7 mouse cellular contexts compared by ENCODE assay signal in the genomic region with DNA sequence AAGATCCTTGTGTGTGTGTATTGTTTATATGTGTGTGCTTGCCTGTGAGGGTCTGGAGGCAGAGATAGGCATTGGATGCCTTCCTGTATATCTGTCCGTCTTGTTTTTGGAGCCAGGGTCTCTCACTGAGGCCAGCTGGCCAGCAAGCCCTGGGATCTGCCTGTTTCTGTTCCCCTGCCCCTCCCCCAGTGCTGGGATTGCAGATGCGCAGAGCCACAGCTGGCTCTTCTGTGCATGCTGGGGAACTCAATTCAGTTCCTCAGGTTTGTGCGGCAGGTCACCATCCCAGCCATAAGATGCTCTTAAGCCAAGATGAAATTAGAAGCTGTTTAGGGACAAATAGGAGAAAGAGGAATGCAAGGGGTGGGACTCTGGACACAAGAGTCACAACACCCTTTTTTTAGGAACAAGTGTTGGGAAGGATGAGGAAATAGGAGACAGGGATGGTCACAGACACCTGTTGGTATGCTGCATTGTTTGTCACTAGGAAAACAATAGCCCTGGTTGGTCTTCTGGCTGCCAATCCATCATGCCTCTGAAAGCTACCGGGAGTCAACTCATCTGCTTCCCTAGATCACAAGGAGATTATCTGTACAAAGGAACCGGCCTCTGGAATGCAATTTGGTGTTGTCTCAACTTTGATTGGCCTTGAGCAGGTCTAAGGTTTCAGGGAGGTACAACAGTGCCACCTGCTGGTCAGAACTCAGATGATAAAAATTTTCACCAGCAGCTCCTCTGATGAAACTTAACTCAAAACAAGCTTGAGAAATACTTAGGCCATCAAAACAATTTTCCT. TPM values are rescaled to one million over a fixed set of nuclear protein-coding genes. Genes with fewer than 3 reads are reported as not detected.
DNase-seq lines count a peak whose midpoint lies in the region; ATAC-seq and TF ChIP-seq lines count a peak whose summit lies in the region.

No protein-coding gene starts in this region.

- H3K4me3 ChIP-seq in hindbrain, embryonic 13.5 days: no peak overlapping the region
- H3K4me3 ChIP-seq in midbrain, embryonic 12.5 days: no peak overlapping the region

- no peak for TF ChIP-seq CTCF in Patski (IDR thresholded peaks at IDR 0.05)

- DNase-seq in Patski (ENCODE audit: low read depth, low spot score): peak; percentile 79
- DNase-seq in c-Kit-positive CD71-positive TER-119-negative erythroid progenitor cells, embryonic 14.5 days (ENCODE audit: low read depth): peak; percentile 82
- DNase-seq in frontal cortex, postnatal 25 days (ENCODE audit: low spot score in 2 of 2): peak; percentile 78 to 82
- peak; percentile 64 to 77 for DNase-seq in layer of hippocampus, postnatal 36 days
- peak; percentile 80 to 90 for DNase-seq in spleen, postnatal 10 days (ENCODE audit: low spot score in 2 of 2)

- H3K9me3 ChIP-seq in hindbrain, embryonic 13.5 days: no peaks in the 10 kb centered on the region
- no peaks in the 10 kb centered on the region for H3K9me3 ChIP-seq in midbrain, embryonic 12.5 days

- H3K36me3 ChIP-seq in hindbrain, embryonic 13.5 days: no peaks in the 10 kb centered on the region
- H3K36me3 ChIP-seq in midbrain, embryonic 12.5 days: no peaks in the 10 kb centered on the region

- in situ Hi-C loops in Patski (cut with MboI; ENCODE audit: low pct_unique_long_range_greater_than_20kb): loop anchor here (5.0 to 10.0 kb wide), 2 partner anchors 262 to 290 kb away; no protein-coding TSS in a partner anchor

- no peak overlapping the region for H3K9ac ChIP-seq in hindbrain, embryonic 13.5 days
- H3K9ac ChIP-seq in midbrain, embryonic 12.5 days (replicated peaks): no peak overlapping the region

- no peak overlapping the region for H3K27ac ChIP-seq in hindbrain, embryonic 13.5 days
- H3K27ac ChIP-seq in midbrain, embryonic 12.5 days (replicated peaks): no peak overlapping the region

- WGBS in hindbrain, embryonic 13.5 days: 10% methylated on average over 5 of the region's 5 CpGs
- 4% methylated on average over 5 of the region's 5 CpGs for WGBS in midbrain, embryonic 12.5 days

- H3K4me1 ChIP-seq in hindbrain, embryonic 13.5 days (replicated peaks): peaks cover 31% of the 10 kb centered on the region
- peaks cover 31% of the 10 kb centered on the region for H3K4me1 ChIP-seq in midbrain, embryonic 12.5 days

- no peak for ATAC-seq in Patski
- ATAC-seq in hindbrain, embryonic 13.5 days (ENCODE audit: low FRiP score): no peak
- ATAC-seq in midbrain, embryonic 12.5 days (ENCODE audit: low FRiP score, low read depth): no peak

- no peaks in the 10 kb centered on the region for H3K27me3 ChIP-seq in Patski
- no peaks in the 10 kb centered on the region for H3K27me3 ChIP-seq in hindbrain, embryonic 13.5 days
- no peaks in the 10 kb centered on the region for H3K27me3 ChIP-seq in midbrain, embryonic 12.5 days

- POLR2A ChIA-PET in Patski (lab: Charles Lee): interaction anchor here (1.2 to 3.1 kb wide), 2 partner anchors 12 to 113 kb away, joined by 3 to 15 read pairs; no protein-coding TSS in a partner anchor

- CTCF ChIA-PET in Patski (lab: Charles Lee): interaction anchor here (0.6 to 4.6 kb wide), 46 partner anchors 8 to 302 kb away, joined by 3 to 67 read pairs (median 4); partner anchors contain the start of genes Atp8b2, Hax1 and Jtb

- 0 out of 2 replicates have a peak overlapping the region, but pooled peaks have one; percentile 8 for H3K4me2 ChIP-seq in hindbrain, embryonic 13.5 days
- peak overlapping the region; percentile 28; the same call in 1 of the 2 replicates for H3K4me2 ChIP-seq in midbrain, embryonic 12.5 days (replicated peaks)

RNA-seq across cellular contexts. Expression of gene Tpm3, which starts 4.7 kb away (rescaled TPM):
- 501 TPM for polyA plus RNA-seq in Patski (2021)
- polyA plus RNA-seq in hindbrain, embryonic 13.5 days (2015; fragmentation: Nextera tagmentation; extraction: Ambion mirVana): 392 and 415 TPM in 2 replicates
- total RNA-seq in layer of hippocampus, postnatal 36 days (2021): 100 to 1,000 TPM; 181 to 182 TPM
- 454 and 459 TPM in 2 replicates for polyA plus RNA-seq in midbrain, embryonic 12.5 days (2016; fragmentation: Nextera tagmentation; extraction: Ambion mirVana)

RNA-seq across cellular contexts. Expression of gene Ubap2l, which starts 24.7 kb away (rescaled TPM):
- polyA plus RNA-seq in Patski (2021): 232 TPM
- 157 TPM in 2 replicates for polyA plus RNA-seq in hindbrain, embryonic 13.5 days (2015; fragmentation: Nextera tagmentation; extraction: Ambion mirVana)
- 100 to 1,000 TPM; 149 to 181 TPM for total RNA-seq in layer of hippocampus, postnatal 36 days (2021)
- 207 and 222 TPM in 2 replicates for polyA plus RNA-seq in midbrain, embryonic 12.5 days (2016; fragmentation: Nextera tagmentation; extraction: Ambion mirVana)

RNA-seq across cellular contexts. Expression of gene 4933434E20Rik, which starts 25.7 kb away (rescaled TPM):
- polyA plus RNA-seq in Patski (2021): 182 TPM
- 225 and 227 TPM in 2 replicates for polyA plus RNA-seq in hindbrain, embryonic 13.5 days (2015; fragmentation: Nextera tagmentation; extraction: Ambion mirVana)
- total RNA-seq in layer of hippocampus, postnatal 36 days (2021): 10 to 100 TPM; 90.6 to 95.5 TPM
- polyA plus RNA-seq in midbrain, embryonic 12.5 days (2016; fragmentation: Nextera tagmentation; extraction: Ambion mirVana): 185 and 204 TPM in 2 replicates

RNA-seq across cellular contexts. Expression of gene Nup210l, which starts 26.8 kb away (rescaled TPM):
- 0.46 TPM for polyA plus RNA-seq in Patski (2021)
- 0.31 and 0.44 TPM in 2 replicates for polyA plus RNA-seq in hindbrain, embryonic 13.5 days (2015; fragmentation: Nextera tagmentation; extraction: Ambion mirVana)
- under 1 TPM; 0.38 to 0.45 TPM for total RNA-seq in layer of hippocampus, postnatal 36 days (2021)
- polyA plus RNA-seq in midbrain, embryonic 12.5 days (2016; fragmentation: Nextera tagmentation; extraction: Ambion mirVana): 0.54 and 0.57 TPM in 2 replicates
